10 mouse cellular contexts compared by ENCODE assay signal in genomic region chr2:170237959-170238358, GRCm38 (mm10).
A peak's percentile ranks its signal among the peaks of the same experiment; 100 is the strongest.
DNase-seq lines count a peak whose midpoint lies in the region; ATAC-seq and TF ChIP-seq lines count a peak whose summit lies in the region.
"Had no signal": no experiment of that assay in that cellular context is flagged by ENCODE, and none has a peak within 500 bp of the region (broad histone marks: within the 10 kb centered on the region; RNA-seq: fewer than 3 reads in every experiment).

No protein-coding gene starts in this region.

- intact Hi-C loops in heart, adult 2 months (cut with DNase I), result no loop called here

- H3K4me3 ChIP-seq in heart, adult 2 months, result no peak overlapping the region
- no peak overlapping the region for H3K4me3 ChIP-seq in liver, embryonic 12.5 days
- H3K4me3 ChIP-seq: limb, embryonic 13.5 days; myocyte had no signal

- ATAC-seq in liver, embryonic 12.5 days, result 0 out of 2 replicates have a peak, but pooled peaks have one; percentile 40

- no peaks in the 10 kb centered on the region for H3K36me3 ChIP-seq in heart, adult 2 months (ENCODE audit: control insufficient read depth, insufficient read depth, low read length)
- no peaks in the 10 kb centered on the region for H3K36me3 ChIP-seq in liver, embryonic 12.5 days
- H3K36me3 ChIP-seq: limb, embryonic 13.5 days had no signal

- no peak for TF ChIP-seq POLR2A in heart, adult 2 months (IDR thresholded peaks at IDR 0.05; ENCODE audit: insufficient read depth, low read depth, low read length)

- H3K9ac ChIP-seq in heart, adult 2 months (ENCODE audit: low read depth, low read length), result no peak overlapping the region
- H3K9ac ChIP-seq in liver, embryonic 12.5 days, result no peak overlapping the region
- H3K9ac ChIP-seq: limb, embryonic 13.5 days had no signal

- no peak overlapping the region for H3K27ac ChIP-seq in heart, adult 2 months
- H3K27ac ChIP-seq in liver, embryonic 12.5 days, result no peak overlapping the region
- H3K27ac ChIP-seq: limb, embryonic 13.5 days had no signal

- H3K9me3 ChIP-seq in liver, embryonic 12.5 days (replicated peaks), result no peaks in the 10 kb centered on the region
- H3K9me3 ChIP-seq: limb, embryonic 13.5 days had no signal

- TF ChIP-seq CTCF in heart, adult 2 months (IDR thresholded peaks at IDR 0.05), result peak; percentile 61

- no peaks in the 10 kb centered on the region for H3K4me1 ChIP-seq in heart, adult 2 months (ENCODE audit: control insufficient read depth, insufficient read depth, low read length)
- H3K4me1 ChIP-seq in liver, embryonic 12.5 days, result no peaks in the 10 kb centered on the region

- H3K27me3 ChIP-seq in heart, adult 2 months (ENCODE audit: control insufficient read depth, insufficient read depth, low read length), result no peaks in the 10 kb centered on the region
- H3K27me3 ChIP-seq in liver, embryonic 12.5 days (replicated peaks), result no peaks in the 10 kb centered on the region
- H3K27me3 ChIP-seq: limb, embryonic 13.5 days had no signal

- no peak for DNase-seq in heart, adult 2 months
- DNase-seq in heart, adult 8-10 months (ENCODE audit: low spot score), result no peak
- peak; percentile 36 for DNase-seq in 3T3-L1 (ENCODE audit: low read depth, low spot score)
- peak; percentile 43 for DNase-seq in MEL-GATA-1-ER (ENCODE audit: extremely low read depth, low read depth)
- DNase-seq in layer of hippocampus, adult 9-10 months (ENCODE audit: low spot score), result no peak
- no peak for DNase-seq in kidney, postnatal 14 days
- no peak for DNase-seq in gastrocnemius, adult 8-10 months (ENCODE audit: low spot score in 2 of 2)

- no peaks in the 10 kb centered on the region for H3K79me2 ChIP-seq in heart, adult 2 months (replicated peaks; ENCODE audit: control insufficient read depth, insufficient read depth, low read length)

- no peak overlapping the region for H3K4me2 ChIP-seq in liver, embryonic 12.5 days
- H3K4me2 ChIP-seq: limb, embryonic 13.5 days had no signal

- TF ChIP-seq EP300 in heart, adult 2 months (IDR thresholded peaks at IDR 0.05; ENCODE audit: insufficient read depth, low read depth, low read length), result no peak

- WGBS in heart, adult 2 months, result 89% methylated on average over 1 of the region's 1 CpGs
- WGBS in liver, embryonic 12.5 days (ENCODE audit: insufficient replicate concordance), result 81% methylated on average over 1 of the region's 1 CpGs

Comparison
In these comparisons a context has a peak if more than half of its experiments do, and no peak if none do; other contexts are left out.
1. DNase-seq: peak in 3T3-L1 (single experiment) and MEL-GATA-1-ER (single experiment); none in heart, adult 2 months (0 of 2), heart, adult 8-10 months (single experiment), layer of hippocampus, adult 9-10 months (single experiment), kidney, postnatal 14 days (single experiment) and gastrocnemius, adult 8-10 months (0 of 2).